Mouse (Mus musculus) left cerebral cortex, adult 11 months (tissue): ENCODE data around the gene Ssbp2.

Source experiments
- DNase-seq: peaks from one replicate; pipeline ENCODE4 v3.0.0; 2022; ENCODE audit warnings: low spot score

Gene Ssbp2

GRCm38 (mm10) chr13:91727899-91728298 lies 267.8 kb downstream of the Ssbp2 start:
- no peak for DNase-seq

- DNase-seq = no peak
Measured at GRCm38 (mm10) chr13:91737191-91737590, 277.1 kb downstream of the Ssbp2 start.

GRCm38 (mm10) chr13:91740851-91741250 lies 280.8 kb downstream of the Ssbp2 start:
- DNase-seq = no peak

GRCm38 (mm10) chr13:91741280-91742047 lies 281.4 kb downstream of the Ssbp2 start, which contains the start of gene Acot12:
Gene Acot12, plus strand, starts transcription at chr13:91741512.
- DNase-seq = no peak

GRCm38 (mm10) chr13:91743180-91743579 lies 283.1 kb downstream of the Ssbp2 start:
- no peak for DNase-seq

- DNase-seq = no peak
Measured at GRCm38 (mm10) chr13:91746470-91746869, 286.4 kb downstream of the Ssbp2 start.

GRCm38 (mm10) chr13:91748401-91748800 lies 288.3 kb downstream of the Ssbp2 start:
- no peak for DNase-seq

- DNase-seq = no peak
Measured at GRCm38 (mm10) chr13:91749981-91750380, 289.9 kb downstream of the Ssbp2 start.
